Mouse (Mus musculus) lung, embryonic 14.5 days (tissue): ENCODE data around the gene Rrp1. TPM values are rescaled to one million over a fixed set of nuclear protein-coding genes. Genes with fewer than 3 reads are reported as not detected.

Experiments
- ATAC-seq: fragments of 200-750 bp; cut with Nextera tagmentation; 2 replicates; pipeline ENCODE4 v1.8.0; 2017; ENCODE audit warnings: mild to moderate bottlenecking, moderate TSS enrichment, moderate library complexity; ENCODE audit not compliant: insufficient read depth
- DNase-seq: peaks from one replicate; pipeline ENCODE4 v3.0.0-alpha.2; 2015
- H3K27ac ChIP-seq: fragments of 300-500 bp; sonication (generic); 2 replicates; pipeline ENCODE4 v1.5.1; 2014; ENCODE audit warnings: low read depth, mild to moderate bottlenecking, moderate library complexity
- H3K27me3 ChIP-seq: fragments of 300-500 bp; sonication (generic); 2 replicates; pipeline ENCODE4 v1.6.1; 2014; ENCODE audit warnings: low read length, control low read depth; ENCODE audit not compliant: insufficient read depth
- H3K36me3 ChIP-seq: fragments of 300-500 bp; sonication (generic); 2 replicates; pipeline ENCODE4 v1.6.1; 2014; ENCODE audit warnings: control low read depth; ENCODE audit not compliant: insufficient read depth
- H3K4me1 ChIP-seq: fragments of 300-500 bp; sonication (generic); 2 replicates; pipeline ENCODE4 v1.6.1; 2014; ENCODE audit warnings: antibody characterized with exemption, control low read depth; ENCODE audit not compliant: insufficient read depth
- H3K4me2 ChIP-seq: fragments of 300-500 bp; sonication (generic); 2 replicates; pipeline ENCODE4 v1.6.1; 2014; ENCODE audit warnings: mild to moderate bottlenecking
- H3K4me3 ChIP-seq: fragments of 300-500 bp; sonication (generic); 2 replicates; pipeline ENCODE4 v1.5.1; 2014; ENCODE audit warnings: low read depth, low read length
- H3K9ac ChIP-seq: fragments of 300-500 bp; sonication (generic); 2 replicates; pipeline ENCODE4 v1.6.1; 2014
- H3K9me3 ChIP-seq: fragments of 300-500 bp; sonication (generic); 2 replicates; pipeline ENCODE4 v1.6.1; 2016; ENCODE audit warnings: low read depth, low read length, control low read depth
- CTCF ChIP-seq: IDR thresholded peaks from 2 replicates; pipeline ENCODE4 v1.5.1; 2016; ENCODE audit warnings: antibody characterized with exemption, low read depth
- WGBS: fragments of 180-500 bp; shearing (Covaris S2); extraction: QIAGEN DNeasy Blood & Tissue Kit; methylation state at CpG from one replicate; pipeline ENCODE4 v1.1.7; 2014; 5-methylcytosine and 5-hydroxymethylcytosine counted together
- polyA plus RNA-seq: library from polyadenylated mRNA; unstranded; fragments of >200 nt; fragmentation: Nextera tagmentation; extraction: Ambion mirVana; gene quantifications from 2 replicates; pipeline ENCODE4 v1.2.1, GENCODE M21; 2014

Rrp1 gene
- polyA plus RNA-seq, 1 experiment from 2014 or later = 249 TPM

DNA sequence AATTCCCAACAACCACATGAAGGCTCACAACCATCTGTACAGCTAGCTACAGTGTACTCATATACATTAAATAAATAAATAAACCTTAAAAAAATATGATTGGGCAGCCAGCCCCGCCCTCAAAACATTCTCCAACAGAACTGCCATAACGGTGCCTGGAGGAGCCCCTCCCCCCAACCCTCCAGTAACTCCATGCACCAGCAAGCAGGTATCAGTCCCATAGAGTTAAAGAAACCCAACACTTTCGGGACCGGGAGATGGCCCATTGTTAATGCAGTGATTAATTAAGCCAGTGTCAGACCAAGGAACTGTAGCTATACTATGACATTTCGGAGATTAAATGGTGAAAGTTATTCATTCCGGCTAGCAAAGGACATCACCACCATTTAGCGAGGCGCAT, 992 bp downstream of the Rrp1 start:
- DNase-seq = no peak
- 0 out of 2 replicates have a peak, but pooled peaks have one; percentile 7 for ATAC-seq

DNA sequence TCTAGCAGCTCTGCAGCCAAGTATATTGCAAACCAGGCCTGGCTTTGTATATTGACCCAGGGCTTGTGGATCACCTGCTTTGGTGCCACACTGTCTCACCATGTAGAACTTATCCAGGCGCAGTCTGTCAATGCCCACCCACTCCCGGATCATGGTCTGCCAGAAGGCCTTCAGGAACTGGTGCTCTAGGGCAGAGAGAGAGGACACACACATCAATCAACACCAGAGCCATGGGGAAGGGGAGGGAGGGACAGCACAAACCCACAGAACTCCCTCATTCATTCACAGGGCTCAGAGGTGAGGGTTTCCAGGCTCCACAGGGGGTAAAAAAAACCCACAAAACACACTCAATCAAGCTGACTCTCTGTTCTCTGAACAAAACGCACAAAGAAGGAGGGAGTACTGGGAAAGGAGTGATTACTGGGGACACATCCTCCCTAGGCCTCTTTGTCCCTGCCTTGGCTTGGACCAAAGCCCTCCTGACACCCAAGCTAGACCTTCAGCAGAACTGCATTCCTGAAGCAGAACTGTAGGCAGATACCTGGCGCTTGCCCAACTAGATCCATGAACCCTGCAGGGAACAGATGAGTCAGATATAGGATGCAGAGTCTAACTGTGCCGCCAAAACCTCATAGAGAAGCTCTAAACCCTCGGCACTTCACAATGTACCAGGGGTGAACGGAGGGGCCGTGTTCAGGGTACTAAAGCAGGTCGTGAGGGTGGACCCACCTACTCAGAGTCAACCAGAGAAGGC, 3.6 kb downstream of the Rrp1 start:
- TF ChIP-seq CTCF = no peak
- Histone ChIP-seq H3K4me2 (no peak overlapping the region), H3K9ac (no peak overlapping the region), H3K9me3 (no peaks in the 10 kb centered on the region), H3K27ac (no peak overlapping the region), H3K4me1 (no peaks in the 10 kb centered on the region), H3K27me3 (no peaks in the 10 kb centered on the region), H3K36me3 (peaks cover 66% of the 10 kb centered on the region), H3K4me3 (no peak overlapping the region)
- no peak for DNase-seq
- no peak for ATAC-seq
- WGBS = 81% methylated on average over 9 of the region's 9 CpGs

More for the DNA sequence above, 992 bp downstream of the Rrp1 start:
- peak overlapping the region; percentile 94 for H3K4me3 ChIP-seq
- TF ChIP-seq CTCF = no peak
- H3K4me2 ChIP-seq = peak overlapping the region; percentile 86
- H3K36me3 ChIP-seq = peaks cover 41% of the 10 kb centered on the region
- H3K9ac ChIP-seq = peak overlapping the region; percentile 91
- H3K4me1 ChIP-seq = no peaks in the 10 kb centered on the region
- 0 out of 2 replicates have a peak overlapping the region, but pooled peaks have one; percentile 84 for H3K27ac ChIP-seq
- WGBS = 10% methylated on average over 8 of the region's 8 CpGs
- no peaks in the 10 kb centered on the region for H3K9me3 ChIP-seq
- no peaks in the 10 kb centered on the region for H3K27me3 ChIP-seq

GRCm38 (mm10) chr10:78407132-78407531, 5.7 kb downstream of the Rrp1 start:
- DNase-seq (no peak), ATAC-seq (no peak)
- no peak for TF ChIP-seq CTCF
- no peak overlapping the region for H3K27ac ChIP-seq
- no peaks in the 10 kb centered on the region for H3K27me3 ChIP-seq
- H3K4me2 ChIP-seq = no peak overlapping the region
- H3K4me1 ChIP-seq = no peaks in the 10 kb centered on the region
- no peaks in the 10 kb centered on the region for H3K9me3 ChIP-seq
- H3K4me3 ChIP-seq = no peak overlapping the region
- peaks cover 87% of the 10 kb centered on the region for H3K36me3 ChIP-seq
- no peak overlapping the region for H3K9ac ChIP-seq
- 93% methylated on average over 4 of the region's 4 CpGs for WGBS

- 86% methylated on average over 6 of the region's 6 CpGs for WGBS
- Histone ChIP-seq H3K27ac (no peak overlapping the region), H3K27me3 (no peaks in the 10 kb centered on the region), H3K4me3 (no peak overlapping the region), H3K9me3 (no peaks in the 10 kb centered on the region), H3K36me3 (peaks cover 97% of the 10 kb centered on the region), H3K9ac (no peak overlapping the region), H3K4me1 (no peaks in the 10 kb centered on the region), H3K4me2 (no peak overlapping the region)
- DNase-seq (no peak), ATAC-seq (no peak)
- no peak for TF ChIP-seq CTCF
These were observed 6.7 kb downstream of the Rrp1 start for GRCm38 (mm10) chr10:78406152-78406551.

- TF ChIP-seq CTCF = no peak
- DNase-seq (no peak), ATAC-seq (no peak)
- no peaks in the 10 kb centered on the region for H3K4me1 ChIP-seq
- H3K9ac ChIP-seq = no peak overlapping the region
- no peak overlapping the region for H3K4me3 ChIP-seq
- 88% methylated on average over 14 of the region's 14 CpGs for WGBS
- H3K9me3 ChIP-seq = no peaks in the 10 kb centered on the region
- H3K36me3 ChIP-seq = peaks cover 76% of the 10 kb centered on the region
- no peaks in the 10 kb centered on the region for H3K27me3 ChIP-seq
- no peak overlapping the region for H3K27ac ChIP-seq
- H3K4me2 ChIP-seq = no peak overlapping the region
These were observed 10.4 kb downstream of the Rrp1 start for GRCm38 (mm10) chr10:78402301-78402922.

GRCm38 (mm10) chr10:78401127-78401526, 11.7 kb downstream of the Rrp1 start:
- H3K27me3 ChIP-seq = no peaks in the 10 kb centered on the region
- DNase-seq = no peak
- H3K4me1 ChIP-seq = no peaks in the 10 kb centered on the region
- ATAC-seq = no peak
- no peak for TF ChIP-seq CTCF
- H3K9ac ChIP-seq = no peak overlapping the region
- WGBS = 97% methylated on average over 2 of the region's 2 CpGs
- peaks cover 63% of the 10 kb centered on the region for H3K36me3 ChIP-seq
- H3K4me3 ChIP-seq = no peak overlapping the region
- no peak overlapping the region for H3K4me2 ChIP-seq
- H3K27ac ChIP-seq = no peak overlapping the region
- H3K9me3 ChIP-seq = no peaks in the 10 kb centered on the region

DNA sequence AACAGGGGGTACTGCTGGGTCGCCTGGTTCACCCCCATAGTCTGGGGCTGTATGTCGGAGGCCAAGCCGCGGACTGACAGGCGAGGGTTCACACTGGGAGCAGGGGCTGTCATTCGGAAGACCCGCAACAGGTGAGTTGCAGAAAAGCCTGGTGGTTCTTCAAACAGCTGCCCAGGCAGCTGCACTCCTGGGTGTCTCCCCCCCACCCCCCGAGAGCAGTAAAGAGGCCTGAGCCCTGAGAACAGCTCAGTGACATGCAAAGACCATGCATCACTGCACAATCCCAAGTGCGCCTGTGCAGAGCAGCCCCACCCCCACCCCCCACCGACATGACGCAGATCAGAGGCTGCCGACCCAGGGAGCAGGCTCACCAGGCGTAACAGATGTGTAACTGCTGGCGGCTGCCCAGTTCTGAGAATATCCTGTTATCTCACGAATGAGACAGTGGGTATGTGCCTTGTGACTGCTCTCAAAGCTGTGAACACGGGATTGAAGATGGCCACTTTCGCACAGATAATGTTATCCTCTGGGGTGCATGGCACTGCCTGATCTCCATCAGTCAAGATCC, 13.7 kb downstream of the Rrp1 start:
- WGBS = 33% methylated on average over 17 of the region's 17 CpGs
- Histone ChIP-seq H3K4me3 (no peak overlapping the region), H3K27ac (no peak overlapping the region; the same call in 1 of the 2 replicates), H3K9me3 (no peaks in the 10 kb centered on the region), H3K4me1 (no peaks in the 10 kb centered on the region), H3K27me3 (no peaks in the 10 kb centered on the region), H3K36me3 (peaks cover 45% of the 10 kb centered on the region), H3K9ac (no peak overlapping the region), H3K4me2 (no peak overlapping the region)
- peak; percentile 59 for DNase-seq
- no peak for TF ChIP-seq CTCF
- ATAC-seq = peak; percentile 12; the same call in 1 of the 2 replicates
